Mouse (Mus musculus): Measurements from ENCODE around the gene Zbtb14. TPM values are rescaled to one million over a fixed set of nuclear protein-coding genes. Genes with fewer than 3 reads are reported as not detected.

The Zbtb14 gene
- polyA plus RNA-seq, 1 experiment from 2014 or later = 34.4 TPM

DNA sequence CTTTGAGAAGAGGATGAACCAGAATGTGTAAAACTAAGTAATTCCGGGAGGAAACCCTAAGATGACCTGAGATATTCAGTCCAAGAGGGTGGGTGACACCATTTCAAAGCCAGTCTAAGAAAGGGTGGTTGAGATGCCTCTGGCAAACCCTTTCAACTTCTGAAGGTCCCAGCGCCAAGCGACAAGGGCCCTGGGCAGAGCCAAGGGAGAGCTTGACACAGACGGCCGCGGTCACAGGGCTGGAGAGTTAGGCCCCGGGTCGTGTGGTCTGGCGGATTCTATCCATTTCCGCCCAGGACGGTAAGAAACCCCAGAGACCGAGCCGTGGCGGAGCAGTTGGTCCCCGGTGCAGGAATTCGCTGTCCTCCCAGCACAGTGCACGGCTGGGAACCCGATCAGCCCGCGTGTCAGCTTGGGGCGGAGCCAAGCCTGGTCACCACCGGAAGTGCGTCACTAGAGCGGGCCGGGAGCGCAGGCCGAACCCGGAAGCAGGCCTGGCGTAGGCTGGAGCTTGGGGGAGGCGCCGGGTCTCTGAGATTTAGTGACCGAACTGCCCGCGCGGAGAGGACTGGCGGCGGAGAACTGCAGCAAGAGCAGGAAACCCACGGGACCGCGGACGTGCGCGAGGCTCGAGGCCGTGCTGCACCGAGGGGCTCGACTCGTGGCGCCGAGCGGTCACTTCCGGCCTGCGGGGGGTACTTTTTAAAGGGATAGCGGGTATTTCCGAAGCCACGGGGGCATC, 34.2 kb downstream of the Zbtb14 start:
- under 1% methylated on average over 56 of the region's 56 CpGs for WGBS
- Histone ChIP-seq H3K27ac (peak overlapping the region; percentile 97), H3K9me3 (no peaks in the 10 kb centered on the region), H3K4me3 (peak overlapping the region; percentile 81), H3K4me1 (peaks cover 22% of the 10 kb centered on the region), H3K36me3 (replicated peaks) (no peaks in the 10 kb centered on the region), H3K27me3 (ENCODE audit: poor library complexity, severe bottlenecking) (no peaks in the 10 kb centered on the region)
- DNase-seq (ENCODE audit: extremely low spot score, low spot score) = peak; percentile 94

DNA sequence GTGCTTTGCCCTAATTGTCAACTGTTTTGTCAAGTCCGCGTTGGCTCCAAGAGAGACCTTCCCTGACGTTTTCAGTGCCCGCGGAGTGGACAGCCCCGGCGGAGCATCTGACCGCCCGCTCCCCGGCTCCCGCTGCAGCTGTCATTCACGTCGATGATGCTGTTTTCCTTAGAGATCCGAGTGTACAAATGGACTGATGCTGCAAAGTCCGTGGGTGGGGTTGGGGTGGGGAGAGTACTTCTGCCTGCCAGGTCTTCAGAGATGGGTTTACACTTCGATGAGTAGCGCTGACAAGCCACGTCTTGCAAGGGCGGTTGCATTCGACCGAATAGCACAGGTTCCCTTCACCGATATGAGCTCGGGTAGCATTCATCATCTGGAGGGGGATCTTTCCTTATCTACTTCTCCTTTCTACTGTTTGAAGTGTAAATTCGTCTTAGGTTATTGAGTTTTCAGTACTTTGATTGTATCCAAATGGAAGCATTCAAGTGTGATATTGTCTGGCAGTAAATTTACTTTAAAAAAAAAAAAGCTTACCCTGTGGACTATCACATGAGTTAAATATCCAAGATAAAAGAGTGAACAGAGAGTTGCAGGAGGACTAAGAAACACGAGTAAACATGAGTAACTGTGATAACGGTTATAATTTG, 35.0 kb downstream of the Zbtb14 start:
- Histone ChIP-seq H3K27me3 (ENCODE audit: poor library complexity, severe bottlenecking) (no peaks in the 10 kb centered on the region), H3K27ac (peak overlapping the region; percentile 97), H3K9me3 (no peaks in the 10 kb centered on the region), H3K36me3 (replicated peaks) (no peaks in the 10 kb centered on the region), H3K4me3 (peak overlapping the region; percentile 81), H3K4me1 (peaks cover 22% of the 10 kb centered on the region)
- WGBS = 4% methylated on average over 26 of the region's 26 CpGs
- no peak for DNase-seq (ENCODE audit: extremely low spot score, low spot score)

DNA sequence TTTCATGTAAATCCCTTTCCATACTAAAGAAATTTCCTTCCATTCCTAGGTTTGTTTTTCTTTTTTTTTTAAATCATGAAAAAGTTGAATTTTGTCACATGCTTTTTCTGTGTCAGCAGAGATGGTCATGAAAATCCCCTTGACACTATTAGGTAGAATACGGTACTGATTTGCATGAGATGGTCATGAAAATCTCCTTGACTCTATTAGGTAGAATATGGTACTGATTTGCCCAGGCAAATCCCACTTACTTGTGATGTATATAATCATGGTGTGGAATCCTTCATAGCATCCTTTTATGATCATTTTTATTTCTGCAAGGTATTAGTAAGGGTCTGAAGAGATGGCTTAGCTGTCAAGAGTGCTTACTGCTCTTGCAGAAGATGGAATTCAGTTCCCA, 38.7 kb downstream of the Zbtb14 start:
- H3K36me3 ChIP-seq (replicated peaks) = no peaks in the 10 kb centered on the region
- no peak overlapping the region for H3K4me3 ChIP-seq
- 5% methylated on average over 1 of the region's 1 CpGs for WGBS
- H3K27me3 ChIP-seq (ENCODE audit: poor library complexity, severe bottlenecking) = no peaks in the 10 kb centered on the region
- no peak for DNase-seq (ENCODE audit: extremely low spot score, low spot score)
- no peaks in the 10 kb centered on the region for H3K9me3 ChIP-seq
- H3K4me1 ChIP-seq = peaks cover 14% of the 10 kb centered on the region; the same call in 1 of the 2 replicates
- peak overlapping the region; percentile 77 for H3K27ac ChIP-seq

DNA sequence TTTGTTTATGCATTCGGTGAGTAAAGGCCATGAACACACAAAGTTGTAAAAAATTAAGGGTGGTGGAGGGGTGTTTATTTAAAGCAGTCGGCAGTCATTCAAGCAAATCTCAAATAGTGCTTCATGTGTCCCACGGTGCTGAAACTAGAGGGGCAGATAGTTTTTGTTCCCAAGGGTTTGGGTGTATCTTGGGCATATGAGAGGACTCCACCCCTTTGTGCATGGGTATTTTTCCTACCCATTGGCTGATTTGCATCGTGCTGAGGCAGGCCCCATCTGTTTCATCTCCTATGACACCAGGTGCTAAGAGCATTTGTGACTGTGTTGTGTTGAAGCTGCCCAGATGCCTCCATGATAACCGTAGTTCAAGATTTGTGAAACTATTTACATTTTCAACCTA, 55.0 kb downstream of the Zbtb14 start:
- no peaks in the 10 kb centered on the region for H3K36me3 ChIP-seq (replicated peaks)
- DNase-seq (ENCODE audit: extremely low spot score, low spot score) = no peak
- no peaks in the 10 kb centered on the region for H3K9me3 ChIP-seq
- H3K27ac ChIP-seq = no peak overlapping the region
- WGBS = 79% methylated on average over 5 of the region's 5 CpGs
- no peak overlapping the region for H3K4me3 ChIP-seq
- peaks cover 57% of the 10 kb centered on the region for H3K27me3 ChIP-seq (ENCODE audit: poor library complexity, severe bottlenecking)
- H3K4me1 ChIP-seq = peaks cover 19% of the 10 kb centered on the region

DNA sequence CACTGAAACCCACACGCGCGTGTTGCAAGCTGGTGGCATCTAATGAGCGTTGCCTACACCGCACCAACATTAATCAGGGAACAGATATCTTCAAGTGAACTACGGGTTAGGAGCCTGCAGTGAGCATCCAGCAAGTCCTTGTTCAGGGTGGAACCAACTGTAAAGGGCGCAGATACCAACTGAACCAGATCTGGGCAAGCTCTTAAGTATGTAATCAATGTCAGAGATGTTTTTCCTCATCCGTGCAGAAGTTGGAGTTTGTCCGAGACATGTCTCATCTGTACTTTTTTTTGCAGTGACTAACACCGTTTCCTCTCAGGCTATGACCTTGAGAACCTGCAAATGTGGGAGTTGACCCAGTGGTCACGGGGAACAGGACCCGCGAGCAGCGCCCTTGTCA, 55.6 kb downstream of the Zbtb14 start:
- peaks cover 57% of the 10 kb centered on the region for H3K27me3 ChIP-seq (ENCODE audit: poor library complexity, severe bottlenecking)
- 35% methylated on average over 14 of the region's 14 CpGs for WGBS
- peak overlapping the region; percentile 53 for H3K4me3 ChIP-seq

DNA sequence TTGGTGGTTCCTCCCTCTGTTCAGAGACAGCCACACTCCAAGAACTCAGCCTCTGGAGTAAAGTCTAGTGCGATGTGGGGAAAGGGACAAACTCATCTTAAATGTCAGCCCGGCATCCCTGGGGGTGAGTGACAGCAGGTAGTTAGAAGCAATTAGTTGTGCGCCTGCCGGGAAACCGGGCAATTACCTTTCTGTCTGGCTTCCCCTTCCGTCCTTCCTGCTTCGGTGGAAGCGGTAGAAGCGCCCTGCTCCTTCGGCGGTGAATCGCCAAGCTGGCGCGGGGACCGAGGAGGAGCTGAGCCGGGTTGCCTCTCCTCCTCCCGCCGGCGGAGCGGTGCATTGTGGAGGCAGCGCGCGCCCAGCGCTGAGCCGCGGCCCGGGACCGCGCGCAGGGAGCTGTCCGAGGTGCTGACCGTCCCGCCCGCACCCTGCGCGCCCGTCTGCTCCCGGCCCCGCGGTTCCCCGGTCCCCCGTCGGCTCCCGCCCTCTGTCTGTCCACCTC, 56.2 kb downstream of the Zbtb14 start, which contains the start of gene Akain1:
Gene Akain1, plus strand, starts transcription at position 337 of the 502 bp plus-strand sequence.
- Histone ChIP-seq H3K4me3 (peak within 1 kb of the TSS; percentile 53), H3K4me1 (peaks cover 19% of the 10 kb centered on the region), H3K27me3 (ENCODE audit: poor library complexity, severe bottlenecking) (peaks cover 57% of the 10 kb centered on the region), H3K27ac (no peak within 1 kb of the TSS), H3K9me3 (no peaks in the 10 kb centered on the region), H3K36me3 (replicated peaks) (no peaks in the 10 kb centered on the region)
- DNase-seq (ENCODE audit: extremely low spot score, low spot score) = peak; percentile 75
- 0% methylated on average over 44 of the region's 44 CpGs for WGBS

More for the DNA sequence above, 55.6 kb downstream of the Zbtb14 start:
- DNase-seq (ENCODE audit: extremely low spot score, low spot score) = no peak
- no peak overlapping the region for H3K27ac ChIP-seq
- H3K36me3 ChIP-seq (replicated peaks) = no peaks in the 10 kb centered on the region
- H3K4me1 ChIP-seq = peaks cover 19% of the 10 kb centered on the region
- no peaks in the 10 kb centered on the region for H3K9me3 ChIP-seq

DNA sequence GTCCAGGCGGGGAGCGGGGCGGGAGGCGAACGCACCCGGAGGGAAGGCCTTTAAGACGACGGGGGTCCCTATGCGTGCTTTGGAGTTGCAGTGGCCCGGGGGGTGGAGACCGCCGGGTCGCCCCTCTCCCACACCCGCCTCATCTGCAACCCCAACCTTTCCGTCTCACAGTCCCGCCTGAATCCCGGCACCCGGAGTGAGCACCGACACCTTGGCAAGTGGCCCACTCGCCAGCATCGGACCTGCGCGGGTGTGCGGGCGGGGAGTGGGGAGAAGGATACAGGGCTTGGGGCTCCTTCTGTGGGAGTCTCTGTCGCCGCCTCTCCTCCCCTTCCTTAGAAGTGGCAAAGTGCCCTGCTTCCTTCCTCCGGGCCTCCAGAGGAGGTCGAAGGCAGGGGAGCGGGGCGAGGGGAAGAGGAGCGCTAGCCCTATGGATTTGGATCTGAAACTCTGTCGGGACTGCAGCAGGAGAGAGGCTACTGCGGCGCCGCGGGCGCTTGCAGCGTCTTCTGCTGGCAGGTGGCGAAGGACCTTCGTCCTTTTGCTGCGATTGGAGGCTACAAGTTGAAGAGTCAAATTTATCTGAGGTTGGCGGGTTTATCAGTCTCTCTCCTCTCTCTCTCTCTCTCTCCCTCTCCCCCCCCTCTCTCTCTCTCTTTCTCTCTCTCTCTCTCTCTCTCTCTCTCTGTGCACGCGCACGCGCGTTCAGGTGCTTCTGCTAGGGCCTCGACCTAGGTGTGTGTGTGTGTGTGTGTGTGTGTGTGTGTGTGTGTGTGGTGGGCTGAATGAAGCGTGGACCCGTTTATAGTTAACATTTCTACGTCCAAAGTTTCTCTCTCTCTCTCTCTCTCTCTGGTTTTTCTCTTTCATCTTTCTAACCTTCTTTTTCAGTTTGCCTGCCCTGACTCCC, 57.0 kb downstream of the Zbtb14 start:
- Histone ChIP-seq H3K27ac (no peak overlapping the region), H3K4me1 (peaks cover 19% of the 10 kb centered on the region), H3K36me3 (replicated peaks) (no peaks in the 10 kb centered on the region), H3K27me3 (ENCODE audit: poor library complexity, severe bottlenecking) (peaks cover 57% of the 10 kb centered on the region), H3K9me3 (no peaks in the 10 kb centered on the region), H3K4me3 (peak overlapping the region; percentile 53)
- WGBS = under 1% methylated on average over 51 of the region's 52 CpGs
- no peak for DNase-seq (ENCODE audit: extremely low spot score, low spot score)

Other genes starting within 250 kb of the Zbtb14 start
- not detected in 2 replicates for gene Akain1, start 56.3 kb downstream of the Zbtb14 start, polyA plus RNA-seq (2016; fragmentation: Nextera tagmentation; extraction: Ambion mirVana)